Mouse (Mus musculus): Measurements from ENCODE around the gene Ralgps1.

DNA sequence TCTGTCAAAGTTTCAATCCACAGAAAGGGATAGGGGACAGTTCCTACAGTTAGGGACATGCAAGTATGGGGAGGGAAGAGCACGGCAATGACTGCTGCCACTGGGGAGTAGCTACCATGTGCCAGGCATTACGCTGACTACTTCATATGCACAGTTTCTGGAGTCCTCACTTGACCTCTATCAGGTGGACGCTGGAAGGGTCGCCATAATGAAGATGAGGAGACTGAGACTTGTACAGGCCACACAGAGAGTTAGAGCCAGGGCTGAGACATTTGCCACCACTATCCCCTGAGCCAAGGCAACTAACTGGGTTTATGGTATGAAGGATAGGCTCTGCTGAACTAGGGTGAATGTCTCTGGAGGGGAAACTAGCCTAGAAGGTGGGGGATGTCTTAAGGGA, 233.6 kb downstream of the Ralgps1 start:
- TF ChIP-seq CTCF (IDR thresholded peaks at IDR 0.05; ENCODE audit: extremely low read depth, insufficient read depth, insufficient read length, insufficient replicate concordance), result no peak
- TF ChIP-seq POLR2A (IDR thresholded peaks at IDR 0.05; ENCODE audit: low read depth, low read length), result no peak

Measured in spleen, adult 2 months (tissue).